Mouse (Mus musculus): ENCODE measurements around the gene Tmem63b.

- TF ChIP-seq CTCF (IDR thresholded peaks at IDR 0.05; ENCODE audit: low read depth, low read length): no peak
- no peak for TF ChIP-seq EP300 (IDR thresholded peaks at IDR 0.05; ENCODE audit: insufficient read depth, low read depth, low read length)
These were observed 44.7 kb downstream of the Tmem63b start for GRCm38 (mm10) chr17:45641981-45642380.

All from ES-Bruce4 (cell line).